Mouse (Mus musculus): ENCODE measurements around the gene Vash2.

GRCm38 (mm10) chr1:190964992-190965780 lies 13.9 kb downstream of the Vash2 start:
- no peak for TF ChIP-seq PAX5 (IDR thresholded peaks at IDR 0.05; ENCODE audit: low read length)
- TF ChIP-seq CHD1 (IDR thresholded peaks at IDR 0.05; ENCODE audit: low read depth, low read length) = no peak
- TF ChIP-seq POLR2A (IDR thresholded peaks at IDR 0.05; ENCODE audit: low read depth, low read length) = no peak
